Mouse (Mus musculus): ENCODE results near the gene Arhgap23.

- no peak for TF ChIP-seq CTCF (IDR thresholded peaks at IDR 0.05; ENCODE audit: control insufficient read depth, insufficient read depth, insufficient replicate concordance, low read depth, low read length)
- no peak for TF ChIP-seq POLR2A (IDR thresholded peaks at IDR 0.05; ENCODE audit: control insufficient read depth, low read depth, low read length)
Measured at GRCm38 (mm10) chr11:97429615-97430014, 14.3 kb downstream of the Arhgap23 start.
